ENCODE assay signal across 8 mouse cellular contexts in the genomic region with DNA sequence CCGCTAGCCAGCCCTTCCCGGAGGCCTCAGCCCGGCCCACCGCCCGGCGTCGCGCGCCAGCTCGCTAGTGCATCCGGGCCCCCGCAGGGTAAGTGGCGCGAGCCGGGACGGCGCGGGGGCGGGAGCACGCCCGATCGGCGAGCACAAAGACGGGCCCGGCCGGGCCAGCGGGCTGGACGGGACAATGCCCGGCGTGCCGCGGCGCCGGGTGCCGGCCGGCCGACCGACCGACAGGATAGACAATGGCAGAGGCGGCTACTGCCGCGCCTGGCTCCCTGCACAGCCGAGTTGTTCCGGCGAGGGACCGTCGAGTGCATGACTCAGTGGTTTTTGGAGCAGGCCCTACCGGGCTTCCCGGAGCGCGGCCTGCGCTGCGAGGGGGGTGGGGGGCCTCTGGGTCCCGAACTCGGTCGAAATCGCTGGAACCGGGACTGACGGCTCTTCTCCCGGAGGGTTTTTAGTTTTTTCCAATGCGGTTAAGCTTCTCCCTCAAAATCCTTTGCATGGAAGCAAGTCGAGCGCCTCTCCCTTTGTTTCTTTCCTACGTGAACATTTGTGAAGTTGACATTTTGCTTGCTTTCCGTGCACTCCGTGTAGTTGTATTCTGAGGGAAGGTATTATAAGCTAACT. TPM values are rescaled to one million over a fixed set of nuclear protein-coding genes. Genes with fewer than 3 reads are reported as not detected.
DNase-seq lines count a peak whose midpoint lies in the region; ATAC-seq and TF ChIP-seq lines count a peak whose summit lies in the region.

No protein-coding gene starts in this region.

- H3K27me3 ChIP-seq in CH12.LX (replicated peaks), result no peaks in the 10 kb centered on the region
- H3K27me3 ChIP-seq in forebrain, embryonic 13.5 days, result no peaks in the 10 kb centered on the region
- H3K27me3 ChIP-seq in heart, postnatal 0 days (ENCODE audit: control insufficient read depth, insufficient read depth, low read length), result no peaks in the 10 kb centered on the region
- H3K27me3 ChIP-seq in liver, postnatal 0 days (ENCODE audit: insufficient read depth, low read length), result no peaks in the 10 kb centered on the region
- no peaks in the 10 kb centered on the region for H3K27me3 ChIP-seq in neural tube, embryonic 15.5 days (replicated peaks)
- no peaks in the 10 kb centered on the region for H3K27me3 ChIP-seq in thymus, adult 2 months (ENCODE audit: control insufficient read depth, insufficient read depth, low read length)

- no peak overlapping the region for H3K4me2 ChIP-seq in CH12.LX (ENCODE audit: insufficient read depth, low read depth, poor library complexity, severe bottlenecking)
- H3K4me2 ChIP-seq in forebrain, embryonic 13.5 days, result peak overlapping the region; percentile 72
- peak overlapping the region; percentile 82 for H3K4me2 ChIP-seq in heart, postnatal 0 days (ENCODE audit: low read depth, low read length)
- peak overlapping the region; percentile 75 for H3K4me2 ChIP-seq in liver, postnatal 0 days (ENCODE audit: low read depth, low read length)
- H3K4me2 ChIP-seq in neural tube, embryonic 15.5 days, result peak overlapping the region; percentile 71

- H3K4me1 ChIP-seq in CH12.LX (ENCODE audit: control insufficient read depth in 1 of 2, insufficient read depth in 2 of 2), result peaks cover 0 to 36% of the 10 kb centered on the region in 2 experiments; a peak in 3 of 4 replicates
- peaks cover 36% of the 10 kb centered on the region for H3K4me1 ChIP-seq in forebrain, embryonic 13.5 days
- peaks cover 7% of the 10 kb centered on the region; the same call in 1 of the 2 replicates for H3K4me1 ChIP-seq in heart, postnatal 0 days (ENCODE audit: control insufficient read depth, insufficient read depth)
- peaks cover 11% of the 10 kb centered on the region; the same call in 1 of the 2 replicates for H3K4me1 ChIP-seq in liver, postnatal 0 days (ENCODE audit: insufficient read depth)
- peaks cover 27% of the 10 kb centered on the region for H3K4me1 ChIP-seq in neural tube, embryonic 15.5 days
- H3K4me1 ChIP-seq in thymus, adult 2 months (replicated peaks; ENCODE audit: control insufficient read depth, insufficient read depth, low read length), result no peaks in the 10 kb centered on the region

- H3K36me3 ChIP-seq in CH12.LX (replicated peaks in 1 of 2; ENCODE audit: control insufficient read depth in 1 of 2, insufficient read depth in 1 of 2, low read length in 1 of 2), result peaks cover 10 to 15% of the 10 kb centered on the region in 2 experiments
- peaks cover 12% of the 10 kb centered on the region for H3K36me3 ChIP-seq in forebrain, embryonic 13.5 days (ENCODE audit: poor library complexity, severe bottlenecking)
- peaks cover 14% of the 10 kb centered on the region for H3K36me3 ChIP-seq in heart, postnatal 0 days (replicated peaks; ENCODE audit: control insufficient read depth, insufficient read depth, low read length)
- peaks cover 15% of the 10 kb centered on the region for H3K36me3 ChIP-seq in liver, postnatal 0 days (replicated peaks; ENCODE audit: insufficient read depth, low read length)
- peaks cover 8% of the 10 kb centered on the region for H3K36me3 ChIP-seq in neural tube, embryonic 15.5 days
- H3K36me3 ChIP-seq in thymus, adult 2 months (ENCODE audit: control insufficient read depth, insufficient read depth, low read length), result peaks cover 15% of the 10 kb centered on the region

- TF ChIP-seq POLR2A in CH12.LX (IDR thresholded peaks at IDR 0.05; ENCODE audit: low read depth, low read length), result no peak
- no peak for TF ChIP-seq POLR2A in brain, embryonic 14.5 days (IDR thresholded peaks at IDR 0.05; ENCODE audit: borderline replicate concordance, extremely low read depth, insufficient read depth, insufficient read length, poor library complexity, severe bottlenecking)
- peak; percentile 39; the same call in 1 of the 2 replicates for TF ChIP-seq POLR2A in thymus, adult 2 months (IDR thresholded peaks at IDR 0.05; ENCODE audit: control insufficient read depth, extremely low read depth, insufficient read depth, low read length, poor library complexity)

- TF ChIP-seq RAD21 in CH12.LX (IDR thresholded peaks at IDR 0.05; ENCODE audit: low read depth, low read length), result no peak

- no peak for DNase-seq in CH12.LX (ENCODE audit: extremely low read depth)
- peak; percentile 78 for DNase-seq in brain, embryonic 14.5 days (ENCODE audit: low read depth)
- DNase-seq in heart, postnatal 0 days (ENCODE audit: low spot score), result peak; percentile 55
- peak; percentile 53 to 82 for DNase-seq in kidney, postnatal 36 days
- peak; percentile 84 for DNase-seq in liver, postnatal 0 days
- peak; percentile 70 for DNase-seq in thymus, adult 2 months

- in situ Hi-C loops in CH12.LX (cut with MboI; ENCODE audit: low pct_ligation_motif_present, low pct_unique_long_range_greater_than_20kb, low sequenced_read_pairs), result loop anchor here (25.0 kb wide), 2 partner anchors 135 to 235 kb away; no protein-coding TSS in a partner anchor

- no peak for TF ChIP-seq EP300 in CH12.LX (IDR thresholded peaks at IDR 0.05; ENCODE audit: low read length)
- no peak for TF ChIP-seq EP300 in heart, postnatal 0 days (IDR thresholded peaks at IDR 0.05; ENCODE audit: low read depth)
- no peak for TF ChIP-seq EP300 in liver, postnatal 0 days (IDR thresholded peaks at IDR 0.05; ENCODE audit: low read depth)

- dilution Hi-C loops in CH12.LX (cut with MboI; ENCODE audit: extremely low pct_ligation_motif_present, extremely low pct_unique_long_range_greater_than_20kb, low sequenced_read_pairs), result no loop called here

- ATAC-seq in forebrain, embryonic 13.5 days, result peak; percentile 67
- ATAC-seq in heart, postnatal 0 days (ENCODE audit: insufficient read depth, low read depth), result peak; percentile 47
- ATAC-seq in liver, postnatal 0 days, result peak; percentile 57
- ATAC-seq in neural tube, embryonic 15.5 days (ENCODE audit: low FRiP score), result peak; percentile 68

- H3K9me3 ChIP-seq in CH12.LX (replicated peaks; ENCODE audit: low read length), result no peaks in the 10 kb centered on the region
- H3K9me3 ChIP-seq in forebrain, embryonic 13.5 days (replicated peaks), result no peaks in the 10 kb centered on the region
- H3K9me3 ChIP-seq in heart, postnatal 0 days (replicated peaks; ENCODE audit: control insufficient read depth, low read length), result no peaks in the 10 kb centered on the region
- H3K9me3 ChIP-seq in liver, postnatal 0 days (ENCODE audit: low read length), result no peaks in the 10 kb centered on the region
- no peaks in the 10 kb centered on the region for H3K9me3 ChIP-seq in neural tube, embryonic 15.5 days (replicated peaks)

- H3K9ac ChIP-seq in CH12.LX (ENCODE audit: insufficient read depth, low read depth), result peak overlapping the region; percentile 89
- peak overlapping the region; percentile 100 for H3K9ac ChIP-seq in forebrain, embryonic 13.5 days
- H3K9ac ChIP-seq in heart, postnatal 0 days (replicated peaks; ENCODE audit: low read depth, low read length), result peak overlapping the region; percentile 98
- H3K9ac ChIP-seq in liver, postnatal 0 days (replicated peaks), result peak overlapping the region; percentile 96
- H3K9ac ChIP-seq in neural tube, embryonic 15.5 days (replicated peaks), result peak overlapping the region; percentile 100

- under 1% methylated on average over 65 of the region's 66 CpGs for WGBS in forebrain, embryonic 13.5 days
- WGBS in heart, postnatal 0 days, result under 1% methylated on average over 47 of the region's 66 CpGs
- WGBS in liver, postnatal 0 days (ENCODE audit: insufficient replicate concordance), result under 1% methylated on average over 52 of the region's 66 CpGs
- WGBS in neural tube, embryonic 15.5 days, result under 1% methylated on average over 64 of the region's 66 CpGs
- 1% methylated on average over 66 of the region's 66 CpGs for WGBS in thymus, adult 2 months

- no peak for TF ChIP-seq CTCF in CH12.LX (conservative IDR thresholded peaks at IDR 0.05 in 1 of 2, IDR thresholded peaks at IDR 0.05 in 1 of 2; ENCODE audit: low read depth in 2 of 2, low read length in 2 of 2)
- TF ChIP-seq CTCF in brain, embryonic 14.5 days (IDR thresholded peaks at IDR 0.05; ENCODE audit: borderline replicate concordance, extremely low read depth, insufficient read depth, insufficient read length), result no peak
- no peak for TF ChIP-seq CTCF in heart, postnatal 0 days (IDR thresholded peaks at IDR 0.05; ENCODE audit: low read depth)
- TF ChIP-seq CTCF in liver, postnatal 0 days (IDR thresholded peaks at IDR 0.05; ENCODE audit: low read depth), result no peak
- 0 out of 2 replicates have a peak, but pooled peaks have one; percentile 15 for TF ChIP-seq CTCF in thymus, adult 2 months (IDR thresholded peaks at IDR 0.05; ENCODE audit: borderline replicate concordance, control insufficient read depth, extremely low read depth, insufficient read depth, low read length, poor library complexity)

- H3K27ac ChIP-seq in CH12.LX (ENCODE audit: insufficient read depth, low read depth), result peak overlapping the region; percentile 80
- peak overlapping the region; percentile 100 for H3K27ac ChIP-seq in forebrain, embryonic 13.5 days
- H3K27ac ChIP-seq in heart, postnatal 0 days (ENCODE audit: low read depth), result peak overlapping the region; percentile 100
- peak overlapping the region; percentile 98 for H3K27ac ChIP-seq in liver, postnatal 0 days (ENCODE audit: low read depth)
- H3K27ac ChIP-seq in neural tube, embryonic 15.5 days (replicated peaks), result peak overlapping the region; percentile 99
- peak overlapping the region; percentile 23 for H3K27ac ChIP-seq in thymus, adult 2 months (ENCODE audit: control insufficient read depth, insufficient read depth, low read length)

- peaks cover 45% of the 10 kb centered on the region for H3K79me2 ChIP-seq in CH12.LX (replicated peaks; ENCODE audit: control insufficient read depth, extremely low read depth, insufficient read depth, poor library complexity, severe bottlenecking)

- H3K4me3 ChIP-seq in CH12.LX (replicated peaks in 1 of 3; ENCODE audit: low read depth in 2 of 3, low read length in 2 of 3, poor library complexity in 1 of 3), result peak overlapping the region; percentile 73 to 93 (median 87)
- H3K4me3 ChIP-seq in forebrain, embryonic 13.5 days, result peak overlapping the region; percentile 95
- H3K4me3 ChIP-seq in heart, postnatal 0 days (ENCODE audit: low read depth, low read length), result peak overlapping the region; percentile 94
- H3K4me3 ChIP-seq in liver, postnatal 0 days (ENCODE audit: low read depth, low read length), result peak overlapping the region; percentile 88
- H3K4me3 ChIP-seq in neural tube, embryonic 15.5 days (replicated peaks), result peak overlapping the region; percentile 97
- H3K4me3 ChIP-seq in thymus, adult 2 months (ENCODE audit: control insufficient read depth, insufficient read depth, low read length), result peak overlapping the region; percentile 60

RNA-seq across cellular contexts. Expression of gene Zfand5, which starts 0.7 kb away (rescaled TPM):
- 40.9 and 44.7 TPM in 2 replicates for total RNA-seq in CH12.LX (2012; rRNA removed)
- total RNA-seq in CH12.LX (2014; rRNA removed), result 87.9 and 107 TPM in 2 replicates
- polyA plus RNA-seq in CH12.LX (2012; ENCODE audit: insufficient read length, low read depth), result 65.8 and 71.8 TPM in 2 replicates
- 89.8 and 105 TPM in 2 replicates for polyA plus RNA-seq in brain, embryonic 14.5 days (2012; rRNA removed)
- polyA plus RNA-seq in forebrain, embryonic 13.5 days (2015; fragmentation: Nextera tagmentation; extraction: Ambion mirVana), result 125 and 130 TPM in 2 replicates
- 49.8 and 65.5 TPM in 2 replicates for total RNA-seq in heart, postnatal 0 days (2014; rRNA removed; ENCODE audit: low replicate concordance)
- 113 and 117 TPM in 2 replicates for polyA plus RNA-seq in heart, postnatal 0 days (2015; fragmentation: Nextera tagmentation; extraction: Ambion mirVana)
- 45.0 and 45.6 TPM in 2 replicates for polyA plus RNA-seq in liver, postnatal 0 days (2015; fragmentation: Nextera tagmentation; extraction: Ambion mirVana)
- 149 and 174 TPM in 2 replicates for polyA plus RNA-seq in neural tube, embryonic 15.5 days (2015; fragmentation: Nextera tagmentation; extraction: Ambion mirVana)
- polyA plus RNA-seq in thymus, adult 2 months (2012; rRNA removed), result 13.5 and 19.1 TPM in 2 replicates

Comparison
In these comparisons a context has a peak if more than half of its experiments do, and no peak if none do; other contexts are left out.
1. H3K27ac ChIP-seq: peak in every context shown above with its lines; median percentile 100 in forebrain, embryonic 13.5 days; 100 in heart, postnatal 0 days; 99 in neural tube, embryonic 15.5 days; 98 in liver, postnatal 0 days; 80 in CH12.LX; 23 in thymus, adult 2 months.